Mouse (Mus musculus): ENCODE measurements around the gene Zfp385b.

Gene Zfp385b

GRCm38 (mm10) chr2:77514476-77514875 lies 305.0 kb downstream of the Zfp385b start:
- no peak for DNase-seq

- DNase-seq: no peak
Measured at GRCm38 (mm10) chr2:77508731-77509130, 310.7 kb downstream of the Zfp385b start.

- no peak for DNase-seq
Measured at GRCm38 (mm10) chr2:77506308-77506707, 313.1 kb downstream of the Zfp385b start.

- no peak for DNase-seq
Measured at GRCm38 (mm10) chr2:77505614-77506013, 313.8 kb downstream of the Zfp385b start.

- DNase-seq: no peak
Measured at GRCm38 (mm10) chr2:77503674-77504351, 315.6 kb downstream of the Zfp385b start.

- no peak for DNase-seq
Measured at GRCm38 (mm10) chr2:77503217-77503616, 316.2 kb downstream of the Zfp385b start.

- no peak for DNase-seq
Measured at GRCm38 (mm10) chr2:77502458-77502857, 317.0 kb downstream of the Zfp385b start.

GRCm38 (mm10) chr2:77500480-77500879 lies 319.0 kb downstream of the Zfp385b start:
- DNase-seq: no peak

GRCm38 (mm10) chr2:77498379-77498778 lies 321.1 kb downstream of the Zfp385b start:
- DNase-seq: no peak

- no peak for DNase-seq
Measured at GRCm38 (mm10) chr2:77497942-77498341, 321.5 kb downstream of the Zfp385b start.

GRCm38 (mm10) chr2:77496071-77496470 lies 323.4 kb downstream of the Zfp385b start:
- DNase-seq: no peak

- no peak for DNase-seq
Measured at GRCm38 (mm10) chr2:77495344-77495743, 324.1 kb downstream of the Zfp385b start.

- DNase-seq: no peak
Measured at GRCm38 (mm10) chr2:77493695-77494094, 325.7 kb downstream of the Zfp385b start.

- DNase-seq: no peak
Measured at GRCm38 (mm10) chr2:77487151-77487550, 332.3 kb downstream of the Zfp385b start.

- DNase-seq: no peak
Measured at GRCm38 (mm10) chr2:77481274-77481673, 338.2 kb downstream of the Zfp385b start.

GRCm38 (mm10) chr2:77477536-77477935 lies 341.9 kb downstream of the Zfp385b start:
- no peak for DNase-seq

GRCm38 (mm10) chr2:77476444-77476843 lies 343.0 kb downstream of the Zfp385b start:
- no peak for DNase-seq

GRCm38 (mm10) chr2:77472254-77472837 lies 347.1 kb downstream of the Zfp385b start:
- no peak for DNase-seq

GRCm38 (mm10) chr2:77470716-77471115 lies 348.7 kb downstream of the Zfp385b start:
- no peak for DNase-seq

- DNase-seq: no peak
Measured at GRCm38 (mm10) chr2:77461413-77461812, 358.0 kb downstream of the Zfp385b start.

- no peak for DNase-seq
Measured at GRCm38 (mm10) chr2:77460011-77460410, 359.4 kb downstream of the Zfp385b start.

GRCm38 (mm10) chr2:77458431-77458830 lies 361.0 kb downstream of the Zfp385b start:
- DNase-seq: no peak

- DNase-seq: no peak
Measured at GRCm38 (mm10) chr2:77457120-77457519, 362.3 kb downstream of the Zfp385b start.

GRCm38 (mm10) chr2:77456602-77457001 lies 362.8 kb downstream of the Zfp385b start:
- peak; percentile 64 for DNase-seq
